Mouse (Mus musculus): ENCODE results near the gene Armc7.
"Not testable (repeated sequence)": the region's sequence is repeated elsewhere in the genome, so short reads cannot be mapped to it uniquely, and the experiment has no call there.

The Armc7 gene

GRCm38 (mm10) chr11:115475025-115475757, at the start of gene Armc7:
Armc7 (plus strand) TSS chr11:115475667.
- peak; percentile 96 to 97 for DNase-seq

- DNase-seq: no peak
Observed at GRCm38 (mm10) chr11:115425671-115426070, 49.8 kb upstream of the Armc7 start.

GRCm38 (mm10) chr11:115427482-115428331, 47.8 kb upstream of the Armc7 start:
- peak; percentile 88 to 90 for DNase-seq

GRCm38 (mm10) chr11:115429307-115429706, 46.2 kb upstream of the Armc7 start:
- peak; percentile 77 to 83 for DNase-seq

GRCm38 (mm10) chr11:115430561-115430960, 44.9 kb upstream of the Armc7 start:
- no peak for DNase-seq

- no peak for DNase-seq
Observed at GRCm38 (mm10) chr11:115432814-115433213, 42.7 kb upstream of the Armc7 start.

- no peak for DNase-seq
Observed at GRCm38 (mm10) chr11:115433342-115433741, 42.1 kb upstream of the Armc7 start.

GRCm38 (mm10) chr11:115435596-115436337, 39.7 kb upstream of the Armc7 start:
- peak; percentile 74 to 75 for DNase-seq

GRCm38 (mm10) chr11:115437571-115438122, 37.8 kb upstream of the Armc7 start:
- DNase-seq: no peak

- DNase-seq: no peak
Observed at GRCm38 (mm10) chr11:115439326-115439725, 36.1 kb upstream of the Armc7 start.

GRCm38 (mm10) chr11:115439906-115440595, 35.4 kb upstream of the Armc7 start, which contains the start of gene Trim80:
Trim80 (plus strand) TSS chr11:115440545.
- no peak for DNase-seq

- DNase-seq: no peak
Observed at GRCm38 (mm10) chr11:115441417-115441816, 34.0 kb upstream of the Armc7 start.

GRCm38 (mm10) chr11:115446906-115447305, 28.6 kb upstream of the Armc7 start:
- no peak for DNase-seq

- no peak for DNase-seq
Observed at GRCm38 (mm10) chr11:115447321-115447885, 28.1 kb upstream of the Armc7 start.

GRCm38 (mm10) chr11:115448075-115448474, 27.4 kb upstream of the Armc7 start:
- no peak for DNase-seq

- DNase-seq: no peak
Observed at GRCm38 (mm10) chr11:115448998-115449397, 26.5 kb upstream of the Armc7 start.

GRCm38 (mm10) chr11:115450176-115450575, 25.3 kb upstream of the Armc7 start:
- no peak for DNase-seq

GRCm38 (mm10) chr11:115451781-115452241, 23.7 kb upstream of the Armc7 start:
- DNase-seq: no peak

- no peak for DNase-seq
Observed at GRCm38 (mm10) chr11:115452281-115452860, 23.1 kb upstream of the Armc7 start.

- no peak for DNase-seq
Observed at GRCm38 (mm10) chr11:115453306-115453705, 22.2 kb upstream of the Armc7 start.

- not testable (repeated sequence) for DNase-seq
Observed at GRCm38 (mm10) chr11:115454822-115455221, 20.6 kb upstream of the Armc7 start.
